Mouse (Mus musculus): ENCODE results near the gene Hk1. TPM values are rescaled to one million over a fixed set of nuclear protein-coding genes. Genes with fewer than 3 reads are reported as not detected.

The Hk1 gene
- polyA plus RNA-seq, 1 experiment from 2014 or later: 135 TPM

DNA sequence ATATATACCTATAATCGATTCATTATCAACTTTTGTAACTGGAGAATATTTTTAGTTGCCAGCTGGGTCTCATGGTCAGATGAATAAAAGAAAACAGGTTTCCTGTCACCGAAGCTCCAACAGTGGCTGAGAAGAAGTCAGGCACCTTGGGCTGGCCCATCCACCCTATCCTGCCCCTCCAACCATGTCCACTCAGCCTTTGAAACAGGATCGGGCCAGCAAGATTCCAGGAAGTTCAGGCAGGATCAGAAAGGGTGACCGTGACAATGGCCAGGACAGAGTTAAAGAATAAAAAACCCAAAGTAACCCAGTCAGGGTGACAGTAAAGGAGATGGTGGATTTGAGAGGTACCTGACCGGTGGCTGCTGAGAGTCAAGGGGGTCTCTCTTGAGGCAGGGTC, 70.1 kb downstream of the Hk1 start:
- Histone ChIP-seq H3K9me3 (no peaks in the 10 kb centered on the region), H3K4me1 (peaks cover 7% of the 10 kb centered on the region; the same call in 1 of the 2 replicates), H3K27ac (no peak overlapping the region), H3K36me3 (replicated peaks) (no peaks in the 10 kb centered on the region), H3K27me3 (replicated peaks) (no peaks in the 10 kb centered on the region), H3K4me3 (no peak overlapping the region), H3K4me2 (no peak overlapping the region), H3K9ac (no peak overlapping the region)
- 87% methylated on average over 5 of the region's 5 CpGs for WGBS
- ATAC-seq (replicated peaks): no peak

DNA sequence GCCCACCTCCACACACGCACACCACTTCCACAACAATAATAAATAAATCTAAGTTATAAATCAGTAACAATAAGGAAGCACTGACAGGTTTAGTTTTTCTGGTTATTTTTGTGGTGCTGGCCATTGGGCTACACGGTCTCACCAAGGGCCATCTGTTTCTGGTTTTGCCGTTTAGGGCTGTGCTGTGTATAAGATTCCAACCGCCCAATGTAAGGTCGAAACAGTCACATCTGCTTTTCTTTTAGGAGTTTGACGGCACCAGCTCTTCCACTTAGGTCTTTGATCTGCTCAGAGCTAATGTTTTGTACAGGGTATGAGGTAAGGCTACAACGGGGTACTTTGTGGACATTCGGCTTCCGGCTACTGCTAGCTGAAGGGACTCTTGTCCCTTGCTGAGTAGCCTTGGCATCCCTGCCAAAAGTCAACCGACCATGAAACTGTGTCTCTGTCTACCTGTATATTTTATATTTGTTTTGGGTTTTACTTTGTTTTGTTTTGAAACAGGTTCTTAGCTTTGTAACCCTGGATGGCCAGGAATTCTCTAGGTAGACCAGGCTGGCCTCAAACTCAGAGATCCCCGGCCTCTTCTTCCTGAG, 70.7 kb downstream of the Hk1 start:
- ATAC-seq (replicated peaks): no peak
- WGBS: 93% methylated on average over 11 of the region's 11 CpGs

DNA sequence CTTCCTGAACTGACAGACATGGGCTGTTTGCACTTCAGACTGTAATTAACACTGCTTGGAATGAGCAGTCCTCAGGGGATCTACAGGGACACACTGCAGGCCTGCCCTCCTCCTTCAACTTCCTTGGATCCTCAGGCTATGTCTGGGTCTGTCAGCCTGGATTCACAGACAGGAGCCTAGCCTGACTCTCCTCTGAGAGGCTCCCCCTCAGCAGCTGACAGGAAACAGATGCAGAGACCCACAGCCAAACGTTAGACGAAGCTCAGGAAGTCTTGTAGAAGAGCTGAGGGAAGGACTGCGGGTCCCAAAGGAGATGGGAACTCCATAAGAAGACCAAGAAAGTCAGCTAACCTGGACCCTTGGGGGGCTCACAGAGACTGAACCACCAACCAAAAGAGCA, 73.2 kb downstream of the Hk1 start:
- Histone ChIP-seq H3K27me3 (replicated peaks) (no peaks in the 10 kb centered on the region), H3K36me3 (replicated peaks) (peaks cover 7% of the 10 kb centered on the region; the same call in 1 of the 2 replicates), H3K27ac (no peak overlapping the region), H3K9me3 (no peaks in the 10 kb centered on the region), H3K9ac (no peak overlapping the region), H3K4me2 (no peak overlapping the region), H3K4me1 (peaks cover under 1% of the 10 kb centered on the region; the same call in 1 of the 2 replicates), H3K4me3 (no peak overlapping the region)
- whole genome bisulfite sequencing: 70% methylated on average over 3 of the region's 3 CpGs
- no peak for ATAC-seq (replicated peaks)

More for the DNA sequence above, 70.7 kb downstream of the Hk1 start:
- Histone ChIP-seq H3K27me3 (replicated peaks) (no peaks in the 10 kb centered on the region), H3K9me3 (no peaks in the 10 kb centered on the region), H3K4me3 (no peak overlapping the region), H3K36me3 (replicated peaks) (peaks cover 3% of the 10 kb centered on the region; the same call in 1 of the 2 replicates), H3K27ac (no peak overlapping the region), H3K4me2 (no peak overlapping the region), H3K9ac (no peak overlapping the region), H3K4me1 (peaks cover 7% of the 10 kb centered on the region; the same call in 1 of the 2 replicates)

DNA sequence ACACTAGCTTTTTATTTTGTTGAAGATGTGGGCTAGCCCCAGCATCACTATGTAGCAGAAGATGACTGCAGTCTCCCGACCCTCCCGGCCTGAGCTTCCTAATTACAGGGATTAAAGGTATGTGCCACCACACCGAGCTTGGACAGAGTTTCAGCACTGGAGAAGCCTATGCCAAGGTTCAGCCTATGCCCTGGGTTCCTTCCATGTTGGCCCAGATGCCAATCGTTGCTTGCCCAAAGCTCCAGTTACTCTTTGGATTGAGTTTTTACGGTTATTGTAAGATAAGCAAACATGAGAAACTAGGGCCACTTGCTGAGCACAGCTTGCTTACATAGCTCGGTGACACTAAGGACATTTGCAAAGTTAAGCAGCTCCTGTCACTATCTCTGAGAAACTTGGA, 74.6 kb downstream of the Hk1 start:
- Histone ChIP-seq H3K27me3 (replicated peaks) (no peaks in the 10 kb centered on the region), H3K27ac (no peak overlapping the region), H3K36me3 (replicated peaks) (peaks cover 7% of the 10 kb centered on the region; the same call in 1 of the 2 replicates), H3K4me3 (no peak overlapping the region), H3K9me3 (no peaks in the 10 kb centered on the region), H3K4me1 (no peaks in the 10 kb centered on the region), H3K9ac (no peak overlapping the region), H3K4me2 (no peak overlapping the region)
- 87% methylated on average over 6 of the region's 6 CpGs for WGBS
- ATAC-seq (replicated peaks): no peak

DNA sequence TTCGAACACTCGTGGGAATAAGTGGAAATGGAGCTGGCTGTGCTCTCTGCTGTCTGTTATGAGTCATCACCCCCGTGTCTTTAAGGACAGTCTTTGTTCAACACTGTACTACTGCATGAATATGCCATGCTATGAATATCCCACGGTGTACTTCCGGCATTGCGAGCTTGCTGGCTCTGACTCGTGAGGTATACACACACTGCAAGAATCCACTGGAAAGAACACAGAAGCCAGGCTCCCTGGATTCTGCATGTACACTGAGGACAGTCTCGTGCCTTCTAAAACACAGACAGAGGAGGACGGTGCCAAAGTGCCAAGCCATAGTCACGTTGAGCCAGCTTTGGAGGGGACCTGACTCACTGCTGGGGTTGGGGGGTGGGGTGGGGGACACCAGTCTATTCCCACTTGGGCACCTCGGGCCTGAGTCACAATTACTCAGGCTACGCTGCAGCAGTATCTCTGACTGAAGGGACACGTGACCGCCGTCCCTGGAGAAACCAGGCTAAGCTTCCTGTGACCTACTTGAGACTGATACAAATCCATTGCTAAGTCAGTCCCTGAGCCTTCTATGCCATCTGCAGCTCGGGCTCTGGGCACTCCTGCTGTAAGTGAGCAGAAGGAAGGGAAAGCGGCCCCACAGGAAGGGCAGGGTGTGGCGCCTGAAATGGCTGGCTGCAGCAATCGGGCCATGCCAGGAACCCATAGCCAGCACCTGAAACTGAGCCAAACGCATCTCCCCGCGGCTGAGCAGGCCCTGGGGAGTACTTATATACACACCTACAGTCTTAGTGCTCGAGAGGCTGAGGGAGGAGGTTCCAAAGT, 79.5 kb downstream of the Hk1 start:
- peaks cover 11% of the 10 kb centered on the region; the same call in 1 of the 2 replicates for H3K36me3 ChIP-seq (replicated peaks)
- peaks cover 7% of the 10 kb centered on the region; the same call in 1 of the 2 replicates for H3K4me1 ChIP-seq
- WGBS: 85% methylated on average over 23 of the region's 23 CpGs
- no peak overlapping the region for H3K9ac ChIP-seq
- no peaks in the 10 kb centered on the region for H3K27me3 ChIP-seq (replicated peaks)
- no peak overlapping the region for H3K4me3 ChIP-seq
- H3K4me2 ChIP-seq: no peak overlapping the region
- no peak for ATAC-seq (replicated peaks)
- no peak overlapping the region for H3K27ac ChIP-seq
- no peaks in the 10 kb centered on the region for H3K9me3 ChIP-seq

DNA sequence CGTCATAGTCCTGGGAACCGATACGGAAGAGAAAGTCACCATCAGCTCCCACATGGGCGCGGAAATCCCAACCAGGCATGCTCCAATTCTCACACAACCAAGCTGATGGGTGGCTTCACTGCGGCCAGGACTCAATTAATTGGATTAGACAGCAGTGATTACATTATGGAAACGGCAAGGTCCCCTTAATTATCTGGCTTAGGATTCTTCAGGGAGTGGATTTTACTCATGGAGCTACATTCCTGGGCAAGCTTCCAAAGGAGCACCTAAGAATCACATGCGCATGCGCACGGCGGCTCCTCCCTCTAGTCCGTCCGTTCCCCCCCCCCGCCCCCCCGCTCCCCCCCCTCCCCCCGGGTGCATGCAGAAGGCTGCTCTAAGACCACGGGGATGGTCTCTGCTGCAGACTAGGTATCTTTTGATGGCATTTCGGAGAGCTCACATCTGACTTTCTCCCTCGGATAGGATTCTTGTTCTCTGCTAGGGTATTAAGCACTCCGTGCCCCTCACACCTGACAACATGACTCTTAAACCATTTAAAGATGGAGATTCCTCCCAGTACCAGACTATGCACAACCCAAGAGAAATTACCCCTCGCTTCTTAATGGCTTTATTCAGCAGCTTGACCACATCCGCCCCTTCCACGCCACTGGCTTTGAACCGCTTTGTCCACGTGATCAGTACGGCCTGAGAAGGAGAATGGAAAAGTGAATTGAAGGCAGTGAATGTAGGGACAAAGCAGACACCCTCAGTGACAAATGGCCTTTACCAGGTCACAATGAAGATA, 83.4 kb downstream of the Hk1 start:
- Histone ChIP-seq H3K9ac (no peak overlapping the region), H3K36me3 (replicated peaks) (peaks cover 11% of the 10 kb centered on the region; the same call in 1 of the 2 replicates), H3K27me3 (replicated peaks) (no peaks in the 10 kb centered on the region), H3K4me1 (peaks cover 7% of the 10 kb centered on the region; the same call in 1 of the 2 replicates), H3K9me3 (no peaks in the 10 kb centered on the region), H3K27ac (peak overlapping the region; percentile 50; the same call in 1 of the 2 replicates), H3K4me3 (no peak overlapping the region), H3K4me2 (0 out of 2 replicates have a peak overlapping the region, but pooled peaks have one; percentile 7)
- WGBS: 44% methylated on average over 24 of the region's 26 CpGs
- ATAC-seq (replicated peaks): peak; percentile 50

DNA sequence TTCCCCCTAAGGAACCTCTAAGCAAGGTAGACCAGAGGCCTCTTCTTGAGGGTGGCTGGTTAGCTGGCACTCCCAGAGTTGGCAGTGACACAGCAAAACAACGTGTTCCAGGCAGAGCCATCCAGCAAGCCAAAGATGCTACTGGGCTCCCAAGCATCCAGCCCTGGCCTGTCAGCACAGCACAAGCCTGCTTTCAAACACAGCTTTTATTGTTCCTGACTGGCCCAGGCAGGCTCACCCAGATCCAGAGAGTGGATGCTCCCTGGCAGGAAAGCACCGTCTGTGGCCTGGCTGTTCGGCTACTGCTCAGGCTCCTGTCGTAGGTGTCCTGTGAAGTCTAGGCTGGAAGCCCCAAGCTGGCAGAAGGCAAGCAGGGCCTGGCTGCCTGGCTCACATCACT, 85.6 kb downstream of the Hk1 start:
- whole genome bisulfite sequencing: 83% methylated on average over 4 of the region's 4 CpGs
- Histone ChIP-seq H3K9ac (no peak overlapping the region), H3K4me3 (no peak overlapping the region), H3K27ac (no peak overlapping the region), H3K36me3 (replicated peaks) (peaks cover 16% of the 10 kb centered on the region; the same call in 1 of the 2 replicates), H3K4me2 (no peak overlapping the region), H3K4me1 (peaks cover 7% of the 10 kb centered on the region; the same call in 1 of the 2 replicates), H3K9me3 (no peaks in the 10 kb centered on the region), H3K27me3 (replicated peaks) (no peaks in the 10 kb centered on the region)
- no peak for ATAC-seq (replicated peaks)

DNA sequence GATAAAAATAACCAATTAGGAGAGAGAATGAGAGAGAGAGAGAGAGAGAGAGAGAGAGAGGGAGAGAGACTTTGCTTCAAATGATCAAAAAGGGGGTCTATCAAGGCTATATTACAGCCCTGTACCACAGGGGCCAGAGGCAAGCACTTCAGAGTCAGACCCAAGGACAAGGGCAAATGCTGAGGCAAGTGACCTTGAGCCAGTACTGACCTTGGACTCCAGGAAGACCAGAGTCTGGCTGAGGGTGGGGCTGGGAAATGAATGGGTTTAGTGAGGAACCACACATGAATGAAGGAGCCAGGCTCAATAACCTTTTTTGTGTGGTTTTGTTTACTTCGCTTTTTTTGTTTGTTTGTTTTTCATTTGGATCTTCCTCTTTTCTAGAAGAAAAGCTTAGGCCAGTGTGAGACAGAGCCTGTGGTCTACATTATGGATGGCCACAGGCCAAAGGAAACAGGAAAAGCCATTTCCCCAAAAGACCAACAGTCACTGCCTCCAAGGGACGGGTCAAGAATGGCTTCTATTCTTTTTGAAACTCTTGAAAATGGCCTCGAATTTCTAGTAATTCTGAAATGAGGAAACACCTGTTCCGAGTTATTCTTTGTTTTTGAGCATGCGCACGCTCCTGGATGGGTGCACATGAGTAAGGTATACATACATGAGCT, 92.1 kb downstream of the Hk1 start:
- no peak overlapping the region for H3K27ac ChIP-seq
- no peaks in the 10 kb centered on the region for H3K27me3 ChIP-seq (replicated peaks)
- 75% methylated on average over 6 of the region's 6 CpGs for WGBS
- no peak overlapping the region for H3K9ac ChIP-seq
- no peak overlapping the region for H3K4me2 ChIP-seq
- no peak for ATAC-seq (replicated peaks)
- H3K9me3 ChIP-seq: no peaks in the 10 kb centered on the region
- no peaks in the 10 kb centered on the region for H3K4me1 ChIP-seq
- H3K4me3 ChIP-seq: no peak overlapping the region
- H3K36me3 ChIP-seq (replicated peaks): peaks cover 30% of the 10 kb centered on the region

DNA sequence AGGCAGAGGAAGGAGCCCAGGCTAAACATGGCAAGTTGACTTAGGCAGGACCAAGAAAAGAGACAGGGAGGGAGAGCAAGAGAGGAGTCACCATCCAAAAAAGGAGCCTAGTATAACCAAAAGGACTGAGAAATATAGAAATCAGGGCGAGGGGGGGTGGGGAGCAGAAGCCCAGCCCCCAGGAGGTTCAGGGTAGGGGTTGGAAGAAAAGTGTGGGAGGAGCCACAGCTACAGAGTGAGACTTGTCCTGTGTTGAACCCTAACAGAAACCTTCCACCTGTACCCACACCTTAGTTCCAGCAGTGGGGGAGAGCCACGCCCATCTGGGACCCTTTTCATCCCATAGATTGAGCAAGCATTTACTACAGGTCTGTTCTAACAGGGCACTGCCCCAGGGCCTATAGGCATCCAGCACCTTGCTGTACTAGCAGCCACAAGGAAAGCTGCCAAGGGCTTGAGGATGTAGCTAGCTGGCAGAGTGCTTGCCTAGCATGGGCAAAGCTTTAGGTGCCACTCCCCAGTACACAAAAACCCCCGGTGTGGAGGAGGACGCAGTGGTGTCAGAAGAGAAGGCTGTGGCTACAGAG, 96.4 kb downstream of the Hk1 start:
- H3K36me3 ChIP-seq (replicated peaks): peaks cover 38% of the 10 kb centered on the region
- H3K4me3 ChIP-seq: no peak overlapping the region
- 82% methylated on average over 4 of the region's 4 CpGs for WGBS
- H3K9me3 ChIP-seq: no peaks in the 10 kb centered on the region
- no peaks in the 10 kb centered on the region for H3K4me1 ChIP-seq
- no peak overlapping the region for H3K27ac ChIP-seq
- no peak overlapping the region for H3K9ac ChIP-seq
- no peaks in the 10 kb centered on the region for H3K27me3 ChIP-seq (replicated peaks)
- no peak overlapping the region for H3K4me2 ChIP-seq
- no peak for ATAC-seq (replicated peaks)

DNA sequence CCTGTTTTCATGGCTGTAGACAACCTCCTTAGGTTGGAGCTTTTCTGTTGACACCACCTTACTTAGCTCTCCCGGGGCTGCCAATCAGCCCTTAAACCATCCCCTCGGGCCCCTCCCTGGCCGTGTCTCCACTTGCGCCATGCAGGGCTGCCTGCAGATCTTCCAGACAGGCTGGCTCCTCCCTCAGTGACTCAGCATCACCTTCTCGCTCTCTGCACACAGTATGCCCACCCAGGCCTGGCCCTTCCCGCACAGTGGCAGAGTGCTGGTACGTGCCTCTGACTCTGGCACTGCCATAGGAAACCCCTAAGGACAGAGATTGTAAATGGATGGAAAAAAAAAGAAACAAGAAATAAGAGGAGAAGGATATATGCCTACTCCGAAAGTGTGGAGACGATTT, 96.9 kb downstream of the Hk1 start:
- Histone ChIP-seq H3K4me3 (no peak overlapping the region), H3K27ac (no peak overlapping the region), H3K9ac (no peak overlapping the region), H3K4me2 (no peak overlapping the region), H3K4me1 (no peaks in the 10 kb centered on the region), H3K9me3 (no peaks in the 10 kb centered on the region), H3K36me3 (replicated peaks) (peaks cover 38% of the 10 kb centered on the region), H3K27me3 (replicated peaks) (no peaks in the 10 kb centered on the region)
- WGBS: 53% methylated on average over 9 of the region's 9 CpGs
- ATAC-seq (replicated peaks): no peak

DNA sequence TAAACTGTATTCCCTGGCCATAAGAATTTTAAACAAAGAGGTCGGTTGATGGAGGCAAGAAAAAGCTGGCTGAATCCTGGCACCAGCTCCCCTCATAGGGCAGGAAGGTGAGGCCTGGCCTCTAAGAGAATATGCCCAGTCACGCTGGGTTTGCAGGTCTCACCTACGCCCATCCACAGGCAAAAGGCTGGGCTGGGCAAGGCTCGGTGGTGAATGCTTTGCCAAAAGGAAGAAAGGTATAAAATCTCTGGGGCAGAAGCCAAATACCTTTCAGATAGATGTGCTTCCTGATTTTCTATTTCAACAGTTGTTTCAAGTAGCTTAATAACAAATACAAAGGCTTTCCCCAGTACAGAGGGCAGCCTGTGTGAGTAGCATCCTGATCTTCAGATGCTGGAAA, 100.0 kb downstream of the Hk1 start:
- Histone ChIP-seq H3K4me1 (no peaks in the 10 kb centered on the region), H3K4me2 (no peak overlapping the region), H3K36me3 (replicated peaks) (peaks cover 28% of the 10 kb centered on the region), H3K9ac (no peak overlapping the region), H3K27ac (no peak overlapping the region), H3K9me3 (no peaks in the 10 kb centered on the region), H3K4me3 (no peak overlapping the region), H3K27me3 (replicated peaks) (no peaks in the 10 kb centered on the region)
- 88% methylated on average over 4 of the region's 4 CpGs for WGBS
- ATAC-seq (replicated peaks): no peak
